Mouse (Mus musculus) layer of hippocampus, adult 18-20 months (tissue): ENCODE measurements at regions not wholly inside any gene's neighbourhood (a gene's known extent, or its start where the extent isn't known, plus 50 kb on each side); places are given as distances from the start of the nearest gene placed in this dataset.
A peak's percentile ranks its signal among the peaks of the same experiment; 100 is the strongest.

ENCODE experiments used
- DNase-seq, 2 experiments: peaks; one replicate each; pipeline ENCODE4 v3.0.0; 2022; ENCODE audit warnings: low spot score in 2 of 2

DNA sequence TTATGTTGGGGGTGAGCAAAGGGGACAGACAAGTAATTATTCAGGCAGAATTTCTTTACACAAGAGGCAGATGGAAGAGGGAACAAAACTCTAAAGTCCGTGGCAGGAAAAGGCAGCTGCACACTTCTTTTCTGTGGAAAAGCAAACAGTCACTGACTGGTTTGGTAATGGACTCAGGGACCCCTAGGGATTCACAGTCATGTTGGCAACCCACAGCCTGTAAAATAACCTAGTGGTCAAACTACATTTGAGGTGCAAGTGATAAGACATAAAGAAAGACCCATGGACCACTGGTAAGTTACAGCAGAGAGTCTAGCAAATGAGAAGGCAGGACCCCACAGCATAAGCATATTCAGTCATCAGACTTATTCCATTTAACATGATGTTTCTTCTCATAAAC lies 526.4 kb upstream of the Cited2 start:
- DNase-seq: no peak

DNA sequence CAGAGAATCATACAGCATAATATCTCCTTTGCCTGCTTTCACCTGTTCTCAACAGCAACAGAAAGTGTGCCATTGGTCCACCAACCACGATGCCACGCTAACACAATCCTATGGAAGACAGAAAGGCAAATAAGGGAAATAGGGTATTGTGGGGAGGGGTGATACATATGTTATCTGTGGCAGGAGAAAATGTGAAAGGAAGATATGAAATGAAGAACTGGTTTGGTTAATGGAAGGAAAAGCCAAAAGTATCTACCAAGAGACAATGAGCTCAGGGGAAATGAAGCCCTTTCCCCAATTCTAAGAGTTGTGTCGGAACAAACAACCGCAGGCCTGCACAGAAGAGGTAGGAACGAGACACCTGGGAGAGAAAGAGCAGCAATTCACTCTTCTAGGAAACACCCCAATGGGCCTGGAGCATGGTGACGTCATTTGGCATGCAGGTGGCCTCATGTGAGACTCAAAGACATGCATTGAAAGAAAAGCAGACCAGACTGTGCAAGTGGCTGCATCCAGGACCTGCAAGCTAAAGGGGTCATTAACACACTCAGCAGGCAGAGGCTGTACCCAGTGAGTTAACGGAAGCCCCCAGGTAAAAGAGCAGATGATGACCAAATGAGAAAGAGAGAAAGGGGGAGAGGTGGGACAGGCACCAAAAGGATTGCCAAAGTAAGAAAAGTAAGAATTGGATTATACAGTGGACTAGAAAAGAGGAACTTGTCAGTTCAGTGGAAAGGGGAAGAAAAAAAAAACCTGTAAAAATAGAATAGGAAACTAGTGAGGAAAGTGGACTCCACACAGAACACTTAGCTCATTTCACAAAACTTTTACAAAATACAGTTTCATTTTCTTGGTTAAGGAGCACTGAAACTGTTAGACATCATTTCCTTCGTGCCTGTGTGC lies 522.2 kb upstream of the Cited2 start:
- no peak for DNase-seq

DNA sequence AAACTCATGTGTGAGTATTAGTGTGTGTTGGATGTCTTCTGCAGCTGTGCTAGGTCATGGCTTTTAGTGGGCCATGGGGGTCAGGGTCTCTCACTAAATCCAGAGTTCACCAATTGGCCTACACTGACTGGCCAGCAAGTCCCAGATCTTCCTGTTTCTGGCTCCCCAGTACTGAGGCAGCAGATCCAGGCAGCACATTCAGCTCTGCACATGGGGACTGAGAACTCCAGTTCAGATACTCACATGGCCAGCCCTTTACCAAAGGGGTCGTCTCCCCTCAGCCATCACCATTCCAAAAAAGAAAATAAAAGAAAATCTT lies 521.6 kb upstream of the Cited2 start:
- DNase-seq: no peak

DNA sequence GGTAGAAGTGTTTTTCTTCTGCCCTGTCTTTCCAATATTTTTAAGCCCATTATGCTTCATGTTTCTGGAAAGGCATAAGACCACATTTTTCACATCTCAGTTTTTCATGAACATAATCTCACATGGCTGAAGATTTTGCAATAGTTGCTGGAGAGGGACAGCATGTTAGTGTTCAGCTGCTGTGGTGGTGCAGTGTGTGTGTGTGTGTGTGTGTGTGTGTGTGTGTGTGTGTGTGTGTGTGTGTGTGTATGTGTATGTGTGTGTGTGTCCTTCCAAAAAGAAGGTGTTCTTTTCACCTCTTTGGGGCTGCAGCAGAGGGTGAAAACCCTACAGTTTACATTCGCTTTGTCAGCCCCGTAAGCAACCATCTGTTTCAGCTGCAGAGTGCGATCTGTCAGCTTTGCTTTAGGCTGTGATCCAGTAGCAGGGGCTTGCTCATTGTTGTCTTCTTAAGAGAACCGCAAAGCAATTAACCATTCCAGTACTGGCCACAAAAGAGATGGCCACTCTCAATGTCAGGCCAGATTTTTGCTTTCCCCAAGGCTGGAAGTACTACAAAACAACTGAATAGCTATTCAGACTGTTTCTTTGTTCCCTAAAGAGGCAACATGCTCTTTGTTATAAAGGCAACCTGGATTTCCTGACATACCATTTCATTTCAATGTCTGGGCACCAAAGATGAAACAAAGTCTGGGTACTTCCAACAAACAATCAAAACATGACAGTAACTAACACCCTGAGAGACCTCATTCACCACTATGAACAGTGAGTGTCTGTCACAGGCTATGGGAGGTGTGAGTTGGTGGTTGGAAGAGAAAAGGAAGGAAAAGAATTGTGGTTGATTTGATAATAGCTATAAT lies 520.2 kb upstream of the Cited2 start:
- DNase-seq: peak; percentile 16 to 63

DNA sequence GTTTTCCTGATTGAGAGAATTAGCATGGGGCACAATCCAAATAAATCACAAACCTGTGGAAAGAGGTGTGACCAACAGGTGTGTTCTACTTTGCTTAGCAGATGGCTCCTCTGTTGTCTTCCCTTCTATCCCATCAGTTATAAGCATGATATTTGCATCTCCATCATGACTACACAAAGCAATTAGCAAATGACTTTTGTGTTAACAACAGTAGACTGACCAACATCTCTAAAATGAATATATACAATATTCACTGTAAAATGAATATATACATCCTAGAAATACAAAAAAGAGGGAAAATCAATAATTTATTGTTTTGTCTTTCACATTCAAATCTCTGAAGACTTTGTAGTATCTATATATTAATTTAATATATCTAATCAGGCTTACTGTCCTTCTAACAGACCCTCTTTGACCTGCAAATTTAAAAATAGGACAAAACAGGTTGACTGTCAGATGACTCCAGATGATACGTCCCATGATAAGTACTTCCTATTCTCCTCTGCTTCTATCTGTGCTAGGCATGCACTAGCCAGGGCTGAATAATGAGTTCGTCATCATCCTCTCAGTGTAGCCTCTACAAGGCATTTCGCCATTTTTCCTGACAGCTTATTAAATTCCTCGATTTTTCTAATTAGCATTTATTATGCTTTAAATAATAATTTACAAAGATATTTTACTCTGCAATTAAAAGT lies 519.5 kb upstream of the Cited2 start:
- DNase-seq: no peak

DNA sequence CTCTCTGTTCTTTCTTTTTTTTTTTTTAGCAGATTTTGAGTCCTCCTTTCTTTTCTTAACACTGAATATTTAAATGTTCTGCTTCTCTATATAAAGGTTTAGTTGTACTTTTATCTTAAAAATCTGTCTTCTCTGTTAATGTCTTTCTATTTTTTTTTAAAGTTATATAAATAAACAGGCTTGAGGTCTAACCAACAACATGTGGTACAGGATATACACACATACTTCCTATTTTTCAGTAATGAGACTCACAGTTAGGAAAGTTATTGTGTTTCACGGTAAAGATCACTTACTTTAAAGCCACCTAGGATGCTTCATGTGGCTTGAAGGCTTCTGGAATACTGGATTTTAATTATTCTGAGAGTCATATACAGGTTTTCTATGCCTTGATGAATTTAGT lies 518.9 kb upstream of the Cited2 start:
- no peak for DNase-seq

DNA sequence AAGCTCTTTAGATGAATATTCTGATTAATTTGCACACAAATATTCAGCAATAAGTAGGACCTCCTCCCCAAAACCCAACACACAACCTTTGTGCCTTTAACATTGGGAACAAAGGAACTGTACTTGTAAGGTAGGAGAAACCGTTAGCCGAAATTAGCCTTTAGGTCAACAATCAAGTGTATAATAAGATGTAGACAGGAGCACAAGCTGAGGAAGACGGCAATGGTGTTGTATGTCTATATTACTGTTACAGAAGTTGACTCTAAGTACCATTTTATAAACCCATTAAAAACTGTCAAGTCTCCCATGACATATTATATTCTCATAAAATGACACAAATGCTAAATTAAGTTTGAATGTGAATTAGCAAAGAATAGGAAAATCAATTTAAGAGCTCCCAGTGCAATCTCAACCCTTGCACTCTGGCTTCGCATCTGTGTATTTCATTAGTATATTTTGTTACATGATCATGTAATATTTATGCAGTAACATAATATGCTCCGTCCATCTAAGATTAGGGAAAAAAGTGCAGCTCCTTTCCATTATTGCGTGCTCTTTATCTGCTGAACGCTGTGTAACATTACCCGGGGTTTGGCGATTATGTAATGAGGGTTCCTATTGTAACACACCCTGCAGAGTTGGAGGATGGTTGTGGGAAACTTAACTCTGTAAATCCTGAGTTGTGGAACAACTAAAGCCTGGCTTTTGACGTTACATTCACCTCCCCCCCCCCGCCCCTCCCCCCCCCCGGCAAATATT lies 510.3 kb upstream of the Cited2 start:
- DNase-seq: peak in 1 of 2 experiments; percentile 70

DNA sequence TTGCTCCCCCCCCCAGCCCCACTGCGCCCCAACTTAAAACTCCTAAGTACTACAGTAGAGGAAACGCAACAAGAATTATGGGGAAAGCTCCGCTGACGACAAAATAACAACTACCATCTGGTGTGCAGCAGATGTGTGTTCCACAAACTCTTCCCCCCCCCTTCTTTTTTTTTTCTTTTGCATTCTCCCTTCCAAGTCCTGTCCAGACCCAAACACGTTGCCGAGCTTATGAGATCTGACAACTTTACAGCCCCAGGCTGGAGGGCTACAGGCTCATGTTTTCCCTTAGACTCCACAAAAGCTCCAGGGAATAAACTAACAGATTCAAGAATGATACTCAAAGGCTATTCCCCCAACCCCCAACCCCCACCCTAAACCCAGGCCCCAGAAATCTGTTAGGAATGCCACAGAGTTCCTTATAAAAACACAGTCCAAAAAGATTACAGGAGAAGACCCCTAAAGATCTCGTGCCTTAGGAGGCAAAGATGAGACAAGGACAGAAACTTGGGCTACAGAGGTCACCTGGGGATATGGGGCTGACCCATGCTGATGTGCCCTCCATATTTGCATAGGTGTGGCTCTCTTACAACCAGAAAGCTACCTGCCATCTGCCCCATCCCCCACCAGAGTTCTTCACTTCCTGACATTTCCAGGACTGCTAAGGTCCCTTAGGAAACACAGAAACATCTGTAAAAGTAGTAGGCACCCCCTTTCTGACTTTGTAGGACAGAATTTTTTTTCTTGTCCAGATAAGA lies 509.5 kb upstream of the Cited2 start:
- peak; percentile 27 to 66 for DNase-seq

DNA sequence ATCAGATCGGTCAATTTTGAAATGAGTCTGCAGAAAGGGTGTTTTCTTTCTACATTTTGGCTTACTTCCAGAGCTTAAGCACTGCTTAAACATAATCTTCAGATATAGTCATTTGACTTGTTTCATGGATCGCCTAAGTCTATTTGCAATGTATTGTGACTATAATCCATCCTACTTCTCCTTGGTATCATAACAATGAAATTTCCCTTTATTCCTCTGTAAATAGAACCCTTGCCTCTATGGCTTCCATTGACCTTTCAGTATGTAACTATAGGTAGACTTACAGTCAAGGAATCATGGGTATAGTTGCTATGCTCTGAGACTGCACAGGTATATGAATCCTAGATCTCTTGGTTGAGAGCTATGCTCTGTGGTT lies 509.0 kb upstream of the Cited2 start:
- no peak for DNase-seq

DNA sequence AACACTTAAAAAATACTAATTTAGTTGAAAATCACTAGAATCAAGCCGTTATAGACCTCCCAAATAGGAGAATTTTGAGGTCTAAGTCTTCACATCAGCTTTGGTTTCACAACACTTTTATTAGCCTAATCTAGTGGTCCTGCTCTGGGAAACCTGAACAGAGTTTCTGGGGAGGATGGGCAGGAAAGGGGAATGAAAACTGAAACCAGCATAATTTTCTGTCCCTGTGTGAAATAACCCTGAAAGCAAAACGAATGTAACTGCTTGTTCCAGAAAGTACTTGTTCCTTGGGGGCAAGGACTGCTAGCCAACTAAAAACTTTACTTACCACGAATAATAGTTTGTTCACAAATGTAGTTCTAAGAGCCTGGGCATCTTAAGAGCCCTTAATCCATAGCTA lies 508.0 kb upstream of the Cited2 start:
- no peak for DNase-seq

DNA sequence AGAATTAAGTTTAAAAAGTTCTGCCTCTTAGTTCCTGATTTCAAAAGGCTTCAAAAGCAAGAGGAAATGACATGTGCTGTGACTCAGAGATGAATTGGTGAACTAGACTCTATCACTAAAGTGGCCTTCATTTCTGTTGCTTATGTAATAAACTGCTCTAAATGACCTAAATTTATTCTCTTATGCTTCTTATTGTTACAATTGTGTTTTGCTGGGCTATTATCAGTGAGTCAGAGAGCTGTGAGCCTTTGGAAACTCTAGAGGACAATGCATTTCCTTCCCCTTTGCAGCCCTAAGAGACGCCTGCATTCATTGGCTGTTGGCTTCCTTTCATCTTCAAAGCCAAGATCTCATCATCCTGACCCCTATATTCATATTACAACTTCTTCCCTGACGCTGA lies 501.5 kb upstream of the Cited2 start:
- no peak for DNase-seq

DNA sequence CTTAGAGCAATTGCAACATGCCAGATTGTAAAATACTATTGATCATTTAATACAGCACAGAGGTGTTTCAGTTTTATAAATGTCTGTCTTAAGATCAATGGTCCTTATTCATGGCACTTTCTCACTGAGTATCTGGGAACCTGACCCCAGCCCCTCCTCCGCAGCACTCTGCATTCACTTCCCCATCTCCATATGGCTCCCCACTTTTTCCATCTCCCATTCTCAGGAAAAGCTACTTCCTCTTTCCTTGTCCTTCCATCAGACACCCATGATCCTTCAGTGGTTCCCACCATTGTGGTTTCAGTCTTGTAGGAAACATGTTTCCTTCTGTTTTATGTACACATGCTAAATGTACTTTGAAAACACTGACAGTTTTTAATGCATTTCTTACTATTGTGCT lies 497.3 kb upstream of the Cited2 start:
- no peak for DNase-seq

DNA sequence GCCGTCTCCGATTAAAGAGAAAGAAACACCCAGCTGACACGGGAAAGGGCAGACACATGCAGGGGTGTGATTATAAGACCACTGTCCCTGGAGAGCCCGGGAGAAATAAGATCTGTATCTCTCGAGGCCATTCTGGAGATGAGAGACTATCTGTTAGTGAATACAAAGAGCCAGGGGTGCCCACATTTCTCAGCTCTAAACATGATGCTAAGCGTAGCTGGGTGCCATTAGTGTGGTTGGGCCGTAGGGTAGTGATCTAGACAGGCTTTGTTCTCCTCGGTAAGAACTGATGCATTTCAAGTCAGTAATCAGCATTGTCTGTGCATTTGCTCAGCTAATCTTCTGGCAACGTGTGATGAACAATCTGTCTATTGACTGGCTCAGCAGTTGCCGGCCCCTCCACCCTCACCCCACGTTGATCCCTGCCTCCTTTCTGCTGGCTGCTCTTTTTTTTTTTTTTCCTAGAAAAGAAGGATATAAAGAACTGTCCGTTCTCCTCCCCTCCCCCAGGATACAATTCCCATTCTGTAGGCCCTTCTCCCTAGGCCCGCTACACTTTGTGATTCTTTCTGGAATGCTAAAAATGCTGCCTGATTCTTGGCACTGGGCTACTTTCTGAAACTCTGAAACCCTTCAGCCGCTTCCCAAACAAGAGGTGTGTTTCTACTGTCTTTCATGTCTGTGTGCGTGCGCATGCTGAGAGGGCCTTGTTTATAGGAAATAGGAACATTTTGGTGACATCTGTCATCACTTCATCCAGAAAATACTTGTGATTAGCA lies 492.8 kb upstream of the Cited2 start:
- DNase-seq: peak in 1 of 2 experiments; percentile 30

DNA sequence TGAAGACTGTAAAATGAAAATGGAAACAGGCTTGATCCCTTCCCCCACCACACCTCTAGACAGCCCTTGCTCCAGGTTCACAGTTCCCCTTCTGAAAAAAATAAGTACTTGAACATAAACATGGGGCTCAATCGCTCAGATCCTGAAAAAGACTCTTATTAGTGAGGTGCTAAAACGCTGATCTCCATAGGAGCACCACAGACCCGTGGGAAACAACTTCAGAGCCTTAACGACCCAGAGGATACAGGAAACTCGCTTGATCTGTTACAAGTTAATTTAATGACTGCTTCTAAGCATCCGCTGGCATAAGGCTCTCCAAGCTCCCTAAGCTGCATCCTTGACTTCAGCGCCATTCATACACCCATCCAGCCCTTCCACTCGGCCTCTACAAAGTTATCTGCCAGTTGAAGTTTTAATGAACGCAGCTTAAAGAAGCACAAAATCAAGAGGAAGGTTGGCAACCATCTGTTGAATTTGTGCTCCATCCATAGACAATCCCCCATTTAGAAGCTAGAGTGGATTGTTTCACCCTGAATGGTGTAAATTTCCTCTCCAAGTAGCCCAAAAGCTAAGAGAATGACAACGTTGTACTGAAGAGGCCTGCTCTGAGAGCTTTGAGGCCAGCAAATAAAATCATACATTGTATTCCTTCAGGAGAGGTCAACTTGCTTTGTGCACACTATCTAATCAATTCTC lies 486.9 kb upstream of the Cited2 start:
- DNase-seq: no peak

DNA sequence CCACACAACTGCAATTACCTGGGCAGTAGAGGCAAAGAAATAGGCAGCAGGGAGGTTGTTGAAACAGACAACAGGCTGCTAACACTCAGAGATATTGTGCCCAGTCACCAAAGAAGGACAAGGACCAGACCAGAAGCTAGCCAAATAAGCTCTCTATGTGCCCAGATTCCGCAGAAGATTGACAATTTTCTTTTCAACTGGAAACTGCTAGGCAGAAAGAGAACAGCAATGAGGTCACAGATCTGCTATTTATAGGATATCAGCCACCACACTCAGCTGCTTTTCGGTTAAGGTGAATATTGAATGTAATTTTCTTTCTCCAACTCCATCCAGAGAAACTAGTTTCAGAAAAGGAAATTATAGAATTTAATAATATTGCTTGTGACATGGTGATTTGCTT lies 486.3 kb upstream of the Cited2 start:
- no peak for DNase-seq

DNA sequence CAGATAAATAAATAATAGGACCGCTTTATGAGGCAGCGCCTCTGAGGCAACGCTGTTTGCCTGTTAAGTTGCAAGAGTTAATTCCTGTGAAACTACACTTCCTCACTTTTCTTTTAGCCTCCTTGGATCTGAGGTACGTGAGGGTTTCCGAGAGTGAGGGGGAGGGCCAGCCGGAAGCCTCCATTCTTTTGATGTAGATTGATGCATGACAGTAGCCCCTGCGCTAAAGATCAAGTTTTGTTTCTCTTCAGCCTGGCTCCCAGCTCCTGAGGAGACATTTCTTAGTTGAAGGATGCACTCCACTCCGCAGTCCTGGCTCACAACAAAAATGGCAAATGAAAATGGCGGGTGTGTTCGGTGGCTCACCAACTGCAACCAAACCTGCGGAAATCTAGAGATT lies 485.6 kb upstream of the Cited2 start:
- DNase-seq: no peak

DNA sequence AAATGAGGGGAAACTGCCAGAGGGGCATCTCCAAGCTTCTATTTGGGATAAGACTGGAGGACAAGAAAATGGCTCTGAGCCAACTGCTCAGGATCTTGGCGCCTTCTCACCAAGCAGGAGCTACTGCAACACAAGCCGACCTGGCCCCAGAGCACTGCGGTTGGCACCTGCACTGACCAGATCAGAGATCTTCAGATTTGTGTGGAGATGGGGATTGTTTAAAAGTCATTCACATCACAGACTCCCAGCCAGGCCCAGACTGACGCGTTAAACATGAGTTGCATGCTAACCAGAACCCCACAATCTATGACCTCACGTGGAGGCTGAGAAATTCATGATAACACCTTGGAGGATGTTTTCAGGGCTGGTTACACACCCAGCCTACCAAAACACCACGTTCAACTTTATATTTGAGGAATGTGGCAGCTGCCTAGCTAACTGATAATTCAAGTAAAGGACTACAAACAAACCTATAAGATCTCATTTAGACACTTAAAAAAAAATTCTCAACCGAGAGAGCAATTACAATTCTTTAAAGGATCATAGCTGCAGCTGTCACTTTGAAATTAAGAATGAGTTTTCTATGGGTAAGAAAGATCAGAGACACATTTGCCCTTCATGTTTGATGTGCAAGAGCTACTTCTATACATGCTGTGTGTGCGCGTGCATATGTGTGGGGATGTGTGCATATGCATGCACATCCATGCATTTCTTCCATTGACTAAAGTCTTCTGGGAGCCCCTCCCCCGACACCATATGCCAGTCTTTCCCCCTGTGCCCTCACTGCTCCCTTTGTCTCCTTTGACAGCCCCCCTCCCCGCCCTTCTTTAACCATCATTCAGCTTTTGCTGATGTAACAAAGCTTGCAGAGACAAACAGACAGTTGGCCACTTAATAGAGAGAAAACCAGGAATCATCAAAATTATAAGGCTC lies 484.8 kb upstream of the Cited2 start:
- DNase-seq: no peak

DNA sequence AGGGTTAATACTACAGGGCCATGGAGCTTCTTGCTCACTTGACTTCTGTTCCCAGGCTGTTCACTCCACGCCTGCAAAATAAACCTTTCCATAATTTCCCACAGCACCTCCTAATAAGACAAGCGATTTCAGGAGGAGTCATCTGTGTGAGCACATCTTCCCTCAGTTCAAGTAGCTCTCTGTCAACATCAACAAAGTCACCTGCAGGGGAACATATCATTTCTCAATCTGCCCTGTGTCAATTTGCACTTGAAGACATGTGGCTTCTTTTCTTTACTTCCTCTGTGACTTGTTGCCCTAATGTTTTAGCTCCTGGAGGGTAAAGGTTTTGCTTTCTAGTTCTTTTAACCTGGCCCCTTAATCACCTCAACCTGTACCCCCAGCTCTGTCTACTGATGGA lies 474.7 kb upstream of the Cited2 start:
- no peak for DNase-seq
